Mouse (Mus musculus): ENCODE results near the gene Cerkl. TPM values are rescaled to one million over a fixed set of nuclear protein-coding genes. Genes with fewer than 3 reads are reported as not detected.

Gene Cerkl
- polyA plus RNA-seq, 1 experiment from 2014 or later: 2.6 TPM

DNA sequence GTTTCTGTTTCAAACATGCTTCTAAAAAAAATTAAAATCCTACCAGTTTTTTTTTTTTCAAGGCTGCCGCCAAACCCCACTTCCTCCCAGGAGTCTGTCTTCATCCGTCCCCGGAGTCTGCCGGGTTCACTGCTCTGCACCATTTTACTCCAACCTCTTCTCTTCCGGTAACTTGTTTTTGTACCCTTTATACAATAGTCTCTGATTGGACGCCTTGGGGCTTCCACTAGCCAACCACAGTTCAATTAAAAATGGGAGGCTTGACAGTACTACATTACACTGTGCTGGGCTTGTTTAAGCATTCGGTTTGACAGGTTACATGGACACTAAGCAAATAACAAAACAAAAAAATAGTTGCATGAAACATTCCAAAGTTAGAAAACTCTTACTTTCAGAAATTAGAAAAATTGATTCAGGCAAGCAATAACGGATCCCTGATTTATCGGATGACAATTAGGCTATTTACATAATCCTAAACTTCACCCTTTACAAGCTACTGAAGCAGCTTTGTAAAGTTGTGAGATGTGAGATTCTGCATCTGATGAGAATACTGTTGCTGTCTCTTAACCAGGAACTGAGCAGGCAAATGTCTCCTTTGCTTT is 85.8 kb downstream of the Cerkl start:
- no peaks in the 10 kb centered on the region for H3K9me3 ChIP-seq (ENCODE audit: control insufficient read depth, low read length)
- no peaks in the 10 kb centered on the region for H3K27me3 ChIP-seq (replicated peaks; ENCODE audit: control insufficient read depth, insufficient read depth, low read length)
- H3K27ac ChIP-seq (ENCODE audit: low read depth, low read length): no peak overlapping the region
- no peak overlapping the region for H3K4me3 ChIP-seq (ENCODE audit: low read length)
- no peaks in the 10 kb centered on the region for H3K4me1 ChIP-seq (ENCODE audit: control insufficient read depth, insufficient read depth, low read depth, low read length)
- WGBS: 85% methylated on average over 9 of the region's 9 CpGs
- ATAC-seq: no peak
- no peak overlapping the region for H3K9ac ChIP-seq (ENCODE audit: low read depth, low read length)
- H3K4me2 ChIP-seq (ENCODE audit: low read length): no peak overlapping the region
- no peaks in the 10 kb centered on the region for H3K36me3 ChIP-seq (ENCODE audit: control insufficient read depth, insufficient read depth, low read length)

DNA sequence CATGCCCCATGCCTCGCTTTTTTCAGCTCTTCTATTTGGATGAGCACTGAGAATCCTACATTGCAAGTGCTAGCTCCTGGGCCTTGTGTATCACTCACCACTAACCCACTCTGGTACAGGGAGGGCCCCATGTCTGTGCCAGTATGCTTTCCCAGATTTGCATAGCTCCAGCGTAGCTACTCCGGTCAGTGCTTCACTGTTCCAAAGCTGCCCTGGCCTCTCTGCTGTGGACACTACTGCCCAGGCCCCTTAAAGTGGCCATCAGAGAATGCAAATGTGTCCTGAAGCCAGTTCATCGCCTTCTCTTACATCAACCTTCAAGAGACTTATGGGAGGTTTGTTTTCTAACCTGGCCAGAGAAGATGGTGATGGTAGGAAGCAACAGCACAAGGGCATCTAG is 86.7 kb downstream of the Cerkl start:
- H3K27me3 ChIP-seq (replicated peaks; ENCODE audit: control insufficient read depth, insufficient read depth, low read length): no peaks in the 10 kb centered on the region
- no peaks in the 10 kb centered on the region for H3K9me3 ChIP-seq (ENCODE audit: control insufficient read depth, low read length)
- no peak for ATAC-seq
- no peak overlapping the region for H3K27ac ChIP-seq (ENCODE audit: low read depth, low read length)
- H3K4me1 ChIP-seq (ENCODE audit: control insufficient read depth, insufficient read depth, low read depth, low read length): no peaks in the 10 kb centered on the region
- no peak overlapping the region for H3K9ac ChIP-seq (ENCODE audit: low read depth, low read length)
- WGBS: 84% methylated on average over 4 of the region's 4 CpGs
- H3K4me3 ChIP-seq (ENCODE audit: low read length): no peak overlapping the region
- H3K36me3 ChIP-seq (ENCODE audit: control insufficient read depth, insufficient read depth, low read length): no peaks in the 10 kb centered on the region
- H3K4me2 ChIP-seq (ENCODE audit: low read length): no peak overlapping the region

- WGBS: 58% methylated on average over 7 of the region's 7 CpGs
- Histone ChIP-seq H3K9ac (ENCODE audit: low read depth, low read length) (no peak overlapping the region), H3K4me2 (ENCODE audit: low read length) (no peak overlapping the region), H3K36me3 (ENCODE audit: control insufficient read depth, insufficient read depth, low read length) (no peaks in the 10 kb centered on the region), H3K9me3 (ENCODE audit: control insufficient read depth, low read length) (no peaks in the 10 kb centered on the region), H3K27ac (ENCODE audit: low read depth, low read length) (no peak overlapping the region), H3K27me3 (replicated peaks; ENCODE audit: control insufficient read depth, insufficient read depth, low read length) (no peaks in the 10 kb centered on the region), H3K4me3 (ENCODE audit: low read length) (no peak overlapping the region), H3K4me1 (ENCODE audit: control insufficient read depth, insufficient read depth, low read depth, low read length) (no peaks in the 10 kb centered on the region)
- ATAC-seq: no peak
Measured at GRCm38 (mm10) chr2:79369061-79369524, 87.5 kb downstream of the Cerkl start.

GRCm38 (mm10) chr2:79368661-79369060 is 87.9 kb downstream of the Cerkl start:
- H3K36me3 ChIP-seq (ENCODE audit: control insufficient read depth, insufficient read depth, low read length): no peaks in the 10 kb centered on the region
- H3K4me1 ChIP-seq (ENCODE audit: control insufficient read depth, insufficient read depth, low read depth, low read length): no peaks in the 10 kb centered on the region
- H3K9ac ChIP-seq (ENCODE audit: low read depth, low read length): no peak overlapping the region
- no peak overlapping the region for H3K4me3 ChIP-seq (ENCODE audit: low read length)
- H3K27ac ChIP-seq (ENCODE audit: low read depth, low read length): no peak overlapping the region
- no peak for ATAC-seq
- no peaks in the 10 kb centered on the region for H3K27me3 ChIP-seq (replicated peaks; ENCODE audit: control insufficient read depth, insufficient read depth, low read length)
- H3K9me3 ChIP-seq (ENCODE audit: control insufficient read depth, low read length): no peaks in the 10 kb centered on the region
- 88% methylated on average over 12 of the region's 12 CpGs for WGBS
- H3K4me2 ChIP-seq (ENCODE audit: low read length): no peak overlapping the region

GRCm38 (mm10) chr2:79367451-79368450 is 88.8 kb downstream of the Cerkl start:
- H3K27me3 ChIP-seq (replicated peaks; ENCODE audit: control insufficient read depth, insufficient read depth, low read length): no peaks in the 10 kb centered on the region
- peak; percentile 84 for ATAC-seq
- H3K36me3 ChIP-seq (ENCODE audit: control insufficient read depth, insufficient read depth, low read length): no peaks in the 10 kb centered on the region
- H3K9me3 ChIP-seq (ENCODE audit: control insufficient read depth, low read length): no peaks in the 10 kb centered on the region
- H3K27ac ChIP-seq (ENCODE audit: low read depth, low read length): no peak overlapping the region
- H3K4me3 ChIP-seq (ENCODE audit: low read length): no peak overlapping the region
- H3K4me2 ChIP-seq (ENCODE audit: low read length): no peak overlapping the region
- no peak overlapping the region for H3K9ac ChIP-seq (ENCODE audit: low read depth, low read length)
- WGBS: 67% methylated on average over 18 of the region's 18 CpGs
- H3K4me1 ChIP-seq (ENCODE audit: control insufficient read depth, insufficient read depth, low read depth, low read length): no peaks in the 10 kb centered on the region

GRCm38 (mm10) chr2:79363920-79364319 is 92.7 kb downstream of the Cerkl start:
- Histone ChIP-seq H3K27me3 (replicated peaks; ENCODE audit: control insufficient read depth, insufficient read depth, low read length) (no peaks in the 10 kb centered on the region), H3K9me3 (ENCODE audit: control insufficient read depth, low read length) (no peaks in the 10 kb centered on the region), H3K9ac (ENCODE audit: low read depth, low read length) (no peak overlapping the region), H3K27ac (ENCODE audit: low read depth, low read length) (no peak overlapping the region), H3K4me1 (ENCODE audit: control insufficient read depth, insufficient read depth, low read depth, low read length) (no peaks in the 10 kb centered on the region), H3K4me2 (ENCODE audit: low read length) (no peak overlapping the region), H3K36me3 (ENCODE audit: control insufficient read depth, insufficient read depth, low read length) (no peaks in the 10 kb centered on the region), H3K4me3 (ENCODE audit: low read length) (no peak overlapping the region)
- no peak for ATAC-seq
- 66% methylated on average over 6 of the region's 6 CpGs for WGBS

- no peak overlapping the region for H3K9ac ChIP-seq (ENCODE audit: low read depth, low read length)
- no peak overlapping the region for H3K4me3 ChIP-seq (ENCODE audit: low read length)
- H3K4me2 ChIP-seq (ENCODE audit: low read length): no peak overlapping the region
- H3K36me3 ChIP-seq (ENCODE audit: control insufficient read depth, insufficient read depth, low read length): no peaks in the 10 kb centered on the region
- H3K9me3 ChIP-seq (ENCODE audit: control insufficient read depth, low read length): no peaks in the 10 kb centered on the region
- no peak overlapping the region for H3K27ac ChIP-seq (ENCODE audit: low read depth, low read length)
- 44% methylated on average over 6 of the region's 6 CpGs for WGBS
- ATAC-seq: no peak
- H3K27me3 ChIP-seq (replicated peaks; ENCODE audit: control insufficient read depth, insufficient read depth, low read length): no peaks in the 10 kb centered on the region
- H3K4me1 ChIP-seq (ENCODE audit: control insufficient read depth, insufficient read depth, low read depth, low read length): no peaks in the 10 kb centered on the region
Measured at GRCm38 (mm10) chr2:79362029-79362428, 94.6 kb downstream of the Cerkl start.

DNA sequence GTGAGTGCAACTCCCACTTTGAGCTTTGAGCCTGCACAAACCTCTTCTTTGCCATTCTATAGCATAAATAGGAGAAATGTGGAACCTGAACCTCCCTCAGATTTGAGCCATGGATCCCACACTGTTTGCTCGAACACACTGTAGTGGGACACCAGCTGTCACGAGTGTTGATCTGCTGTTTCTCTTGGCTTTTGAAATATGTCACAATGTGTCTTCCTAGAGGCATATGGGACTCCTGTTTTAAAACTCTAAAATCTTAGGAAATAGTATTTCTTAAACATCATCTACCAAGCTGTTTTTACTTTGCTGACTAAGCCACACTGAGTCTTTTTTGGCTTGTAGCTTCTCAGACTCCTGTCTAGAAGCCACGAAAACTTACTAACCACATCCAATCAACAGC is 98.8 kb downstream of the Cerkl start:
- H3K4me3 ChIP-seq (ENCODE audit: low read length): no peak overlapping the region
- ATAC-seq: no peak
- H3K9me3 ChIP-seq (ENCODE audit: control insufficient read depth, low read length): no peaks in the 10 kb centered on the region
- no peak overlapping the region for H3K27ac ChIP-seq (ENCODE audit: low read depth, low read length)
- WGBS: 82% methylated on average over 3 of the region's 3 CpGs
- H3K4me2 ChIP-seq (ENCODE audit: low read length): no peak overlapping the region
- H3K4me1 ChIP-seq (ENCODE audit: control insufficient read depth, insufficient read depth, low read depth, low read length): no peaks in the 10 kb centered on the region
- H3K36me3 ChIP-seq (ENCODE audit: control insufficient read depth, insufficient read depth, low read length): no peaks in the 10 kb centered on the region
- no peak overlapping the region for H3K9ac ChIP-seq (ENCODE audit: low read depth, low read length)
- no peaks in the 10 kb centered on the region for H3K27me3 ChIP-seq (replicated peaks; ENCODE audit: control insufficient read depth, insufficient read depth, low read length)

DNA sequence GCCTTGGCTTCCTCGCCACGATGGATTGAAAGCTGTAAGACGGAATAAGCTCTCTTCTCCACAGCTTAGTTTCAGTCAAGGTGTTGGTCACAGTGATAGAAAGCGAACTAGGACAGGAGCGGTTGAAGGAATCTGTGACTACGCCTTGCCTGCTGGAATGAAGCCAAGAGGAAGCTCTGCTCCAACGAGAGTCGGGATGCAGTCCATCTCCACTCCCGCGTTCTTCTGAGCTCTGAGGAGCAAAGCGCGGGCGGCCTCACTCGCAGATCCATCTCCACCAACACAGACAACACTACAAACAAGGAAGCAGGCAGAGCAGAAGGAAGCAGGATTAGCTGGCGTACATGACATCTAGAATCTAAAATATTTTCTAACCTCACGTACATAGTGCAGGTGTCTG is 101.8 kb downstream of the Cerkl start:
- 93% methylated on average over 16 of the region's 16 CpGs for WGBS
- no peak overlapping the region for H3K27ac ChIP-seq (ENCODE audit: low read depth, low read length)

More for the DNA sequence above, 101.8 kb downstream of the Cerkl start:
- H3K4me2 ChIP-seq (ENCODE audit: low read length): no peak overlapping the region
- ATAC-seq: no peak
- H3K9ac ChIP-seq (ENCODE audit: low read depth, low read length): no peak overlapping the region
- no peaks in the 10 kb centered on the region for H3K9me3 ChIP-seq (ENCODE audit: control insufficient read depth, low read length)
- no peaks in the 10 kb centered on the region for H3K27me3 ChIP-seq (replicated peaks; ENCODE audit: control insufficient read depth, insufficient read depth, low read length)
- H3K36me3 ChIP-seq (ENCODE audit: control insufficient read depth, insufficient read depth, low read length): no peaks in the 10 kb centered on the region
- no peak overlapping the region for H3K4me3 ChIP-seq (ENCODE audit: low read length)
- H3K4me1 ChIP-seq (ENCODE audit: control insufficient read depth, insufficient read depth, low read depth, low read length): no peaks in the 10 kb centered on the region
